Mouse (Mus musculus) cortical plate, adult 2 months (tissue): ENCODE measurements around the gene Calcoco1.

Source experiments
- CTCF ChIP-seq: fragments of 200-500 bp; IDR thresholded peaks from 2 replicates; pipeline ENCODE4 v1.5.1; 2011; ENCODE audit warnings: mild to moderate bottlenecking, control low read depth, low read length; ENCODE audit not compliant: insufficient read depth; ENCODE audit errors: extremely low read depth
- POLR2A ChIP-seq: fragments of 200-500 bp; IDR thresholded peaks from 2 replicates; pipeline ENCODE4 v1.6.1; 2011; ENCODE audit warnings: mild to moderate bottlenecking, low read length, control low read depth; ENCODE audit not compliant: insufficient read depth; ENCODE audit errors: extremely low read depth

- no peak for TF ChIP-seq CTCF
- no peak for TF ChIP-seq POLR2A
Measured at GRCm38 (mm10) chr15:102707736-102708269, 14.2 kb downstream of the Calcoco1 start.
